In the genomic region with DNA sequence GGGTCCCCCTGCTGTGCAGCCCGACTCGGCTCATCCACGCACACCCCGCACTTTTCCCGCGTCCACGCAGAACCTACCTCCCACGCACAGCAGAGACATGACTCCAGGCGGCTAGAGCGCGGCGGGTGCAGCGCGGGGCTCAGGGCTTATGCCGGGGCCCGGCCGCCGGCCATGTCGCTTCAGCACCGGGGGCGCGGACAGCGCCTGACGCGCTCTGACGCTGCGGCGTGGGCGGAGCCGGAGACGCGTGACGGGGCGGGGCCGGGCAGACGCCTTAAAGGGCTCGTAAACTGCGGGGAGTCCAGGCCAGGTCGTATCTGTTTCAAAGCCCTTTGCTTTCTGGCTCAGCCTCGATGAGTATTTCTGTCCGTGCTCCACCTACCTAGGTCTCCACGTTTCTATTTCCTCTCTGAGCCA, we compare ENCODE assay signal across 8 mouse cellular contexts. TPM values are rescaled to one million over a fixed set of nuclear protein-coding genes. Genes with fewer than 3 reads are reported as not detected.
DNase-seq lines count a peak whose midpoint lies in the region; ATAC-seq and TF ChIP-seq lines count a peak whose summit lies in the region.

A gene (minus strand): TSS at position 209 of the 417 bp plus-strand sequence.

- TF ChIP-seq CTCF in G1E (IDR thresholded peaks at IDR 0.05; ENCODE audit: low read depth, low read length), result no peak
- no peak for TF ChIP-seq CTCF in forebrain, postnatal 0 days (IDR thresholded peaks at IDR 0.05; ENCODE audit: low read depth)
- no peak for TF ChIP-seq CTCF in lung, embryonic 14.5 days (IDR thresholded peaks at IDR 0.05; ENCODE audit: low read depth)

- H3K4me3 ChIP-seq in G1E (ENCODE audit: low read depth, low read length), result peak within 1 kb of the TSS; percentile 74
- H3K4me3 ChIP-seq in forebrain, postnatal 0 days (ENCODE audit: low read depth, low read length), result peak within 1 kb of the TSS; percentile 60
- peak within 1 kb of the TSS; percentile 38 for H3K4me3 ChIP-seq in lung, embryonic 14.5 days (ENCODE audit: low read depth, low read length)

- peaks cover 5% of the 10 kb centered on the region for H3K36me3 ChIP-seq in G1E (replicated peaks)
- H3K36me3 ChIP-seq in forebrain, postnatal 0 days (ENCODE audit: insufficient read depth), result no peaks in the 10 kb centered on the region
- no peaks in the 10 kb centered on the region for H3K36me3 ChIP-seq in lung, embryonic 14.5 days (ENCODE audit: insufficient read depth)

- peaks cover 70% of the 10 kb centered on the region for H3K4me1 ChIP-seq in G1E (ENCODE audit: insufficient read depth, low read depth, low read length)
- peaks cover 23% of the 10 kb centered on the region for H3K4me1 ChIP-seq in forebrain, postnatal 0 days (ENCODE audit: insufficient read depth)
- peaks cover 3% of the 10 kb centered on the region; the same call in 1 of the 2 replicates for H3K4me1 ChIP-seq in lung, embryonic 14.5 days (ENCODE audit: insufficient read depth)

- under 1% methylated on average over 42 of the region's 42 CpGs for WGBS in forebrain, postnatal 0 days
- under 1% methylated on average over 42 of the region's 42 CpGs for WGBS in lung, embryonic 14.5 days

- H3K4me2 ChIP-seq in forebrain, postnatal 0 days (ENCODE audit: low read depth), result peak within 1 kb of the TSS; percentile 76
- peak within 1 kb of the TSS; percentile 91 for H3K4me2 ChIP-seq in lung, embryonic 14.5 days

- peak within 1 kb of the TSS; percentile 77 for H3K9ac ChIP-seq in forebrain, postnatal 0 days
- H3K9ac ChIP-seq in lung, embryonic 14.5 days, result peak within 1 kb of the TSS; percentile 7; the same call in 1 of the 2 replicates

- peak within 1 kb of the TSS; percentile 86 for H3K27ac ChIP-seq in forebrain, postnatal 0 days (ENCODE audit: low read depth, low read length)
- H3K27ac ChIP-seq in lung, embryonic 14.5 days (ENCODE audit: low read depth), result no peak within 1 kb of the TSS

- H3K9me3 ChIP-seq in G1E (replicated peaks), result no peaks in the 10 kb centered on the region
- no peaks in the 10 kb centered on the region for H3K9me3 ChIP-seq in forebrain, postnatal 0 days (ENCODE audit: low read length)
- H3K9me3 ChIP-seq in lung, embryonic 14.5 days (ENCODE audit: low read depth, low read length), result no peaks in the 10 kb centered on the region

- ATAC-seq in G1E (ENCODE audit: extremely low read depth, insufficient number of reproducible peaks, low FRiP score, poor library complexity, severe bottlenecking), result peak; percentile 40; the same call in 1 of the 2 replicates
- ATAC-seq in forebrain, postnatal 0 days, result peak; percentile 75
- peak; percentile 75 for ATAC-seq in lung, embryonic 14.5 days (ENCODE audit: insufficient read depth)
- peak; percentile 62 for ATAC-seq in neutrophil, adult 5-6 weeks (ENCODE audit: extremely low read depth, insufficient number of reproducible peaks, low FRiP score, poor library complexity, severe bottlenecking)

- H3K27me3 ChIP-seq in G1E (ENCODE audit: insufficient read depth, low read length), result peaks cover 34% of the 10 kb centered on the region
- H3K27me3 ChIP-seq in forebrain, postnatal 0 days (ENCODE audit: insufficient read depth, low read length), result no peaks in the 10 kb centered on the region
- H3K27me3 ChIP-seq in lung, embryonic 14.5 days (ENCODE audit: insufficient read depth, low read length), result 0 out of 2 replicates have a peak, but pooled peaks cover 16% of the 10 kb centered on the region

- peak; percentile 72 for DNase-seq in G1E (ENCODE audit: low spot score)
- DNase-seq in cerebellum, adult 18-20 months, result peak; percentile 95 to 96
- peak; percentile 96 for DNase-seq in forebrain, postnatal 0 days
- DNase-seq in heart, postnatal 4 days, result peak; percentile 96
- DNase-seq in layer of hippocampus, adult 8-10 months (ENCODE audit: low spot score in 2 of 2), result peak; percentile 84 to 87
- DNase-seq in lung, embryonic 14.5 days, result peak; percentile 95
- peak; percentile 84 for DNase-seq in testis, postnatal 14 days (ENCODE audit: low spot score)

RNA-seq across cellular contexts. Expression of the gene that starts here (rescaled TPM):
- 6.5 and 7.3 TPM in 2 replicates for total RNA-seq in G1E (2014; fragmentation: Nextera tagmentation)
- total RNA-seq in G1E (2017), result 4.1 and 5.2 TPM in 2 replicates
- polyA plus RNA-seq in G1E (2012), result 3.7 and 4.6 TPM in 2 replicates
- 84.8 and 89.2 TPM in 2 replicates for total RNA-seq in forebrain, postnatal 0 days (2014; rRNA removed)
- polyA plus RNA-seq in forebrain, postnatal 0 days (2015; fragmentation: Nextera tagmentation; extraction: Ambion mirVana), result 14.2 and 18.8 TPM in 2 replicates
- total RNA-seq in heart, postnatal 4 days (2021), result 1 to 10 TPM; 1.3 to 1.4 TPM
- 100 to 1,000 TPM; 219 to 265 (median 239) TPM for total RNA-seq in layer of hippocampus, adult 8-10 months (2022)
- 0.46 and 0.64 TPM in 2 replicates for polyA plus RNA-seq in lung, embryonic 14.5 days (2014; fragmentation: Nextera tagmentation; extraction: Ambion mirVana)
- 0.12 TPM in 2 replicates for total RNA-seq in neutrophil, adult 5-6 weeks (2017)

Comparison
In these comparisons a context has a peak if more than half of its experiments do, and no peak if none do; other contexts are left out.
1. RNA of the gene that starts here (total RNA-seq): 219 to 265 TPM in layer of hippocampus, adult 8-10 months and 84.8 to 89.2 TPM in forebrain, postnatal 0 days; 4.1 to 7.3 TPM in G1E, 1.3 to 1.4 TPM in heart, postnatal 4 days and 0.12 TPM in neutrophil, adult 5-6 weeks; every median in the first group is over 10 times any median in the second.
2. Peak in DNase-seq, ATAC-seq, H3K4me3 ChIP-seq, H3K9ac ChIP-seq and H3K4me2 ChIP-seq in lung, embryonic 14.5 days; RNA of the gene not detected or under 1 TPM.
3. Peak in ATAC-seq in neutrophil, adult 5-6 weeks; RNA of the gene not detected or under 1 TPM.
4. Peak in every context shown above with its lines, with median percentiles within 50 percentile points of each other: ATAC-seq, DNase-seq and H3K4me3 ChIP-seq.